Mouse (Mus musculus): Measurements from ENCODE around the gene Cadps.

Gene Cadps

DNA sequence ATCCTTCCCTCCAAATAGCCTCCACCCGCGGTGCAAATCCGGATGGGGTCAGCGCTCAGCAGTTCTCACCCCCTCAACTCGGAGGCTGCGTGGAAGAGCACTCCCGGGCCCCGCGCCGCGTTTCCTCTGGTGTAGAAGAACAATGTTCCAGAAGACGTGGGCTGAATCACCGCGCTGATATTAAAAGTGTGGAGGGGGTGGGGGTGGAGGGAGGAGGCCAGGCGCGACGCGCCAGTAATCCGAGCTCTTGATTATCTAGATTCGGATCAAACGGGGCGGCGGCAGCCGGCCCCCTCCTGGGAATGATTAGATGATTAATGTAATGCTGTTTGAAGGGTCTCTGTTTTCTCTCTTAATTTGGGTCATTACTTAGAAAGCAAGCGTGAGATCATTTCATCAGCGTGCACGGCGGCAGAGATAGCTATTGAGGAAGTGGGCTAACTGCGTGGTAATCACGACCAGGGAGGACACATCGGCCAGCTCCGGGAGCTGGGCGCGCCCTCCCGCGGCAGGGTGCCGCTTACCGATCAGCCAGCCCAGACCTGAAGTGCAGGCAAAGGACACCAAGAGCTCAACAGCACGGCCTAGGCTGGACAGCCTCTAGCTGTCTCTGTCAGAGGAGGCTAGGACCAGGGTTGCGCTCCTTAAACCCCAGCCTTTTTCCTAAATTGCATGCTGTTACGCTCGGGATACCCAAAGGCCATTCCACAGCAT lies 481.6 kb downstream of the Cadps start:
- DNase-seq (ENCODE audit: low read depth, low spot score): no peak

DNA sequence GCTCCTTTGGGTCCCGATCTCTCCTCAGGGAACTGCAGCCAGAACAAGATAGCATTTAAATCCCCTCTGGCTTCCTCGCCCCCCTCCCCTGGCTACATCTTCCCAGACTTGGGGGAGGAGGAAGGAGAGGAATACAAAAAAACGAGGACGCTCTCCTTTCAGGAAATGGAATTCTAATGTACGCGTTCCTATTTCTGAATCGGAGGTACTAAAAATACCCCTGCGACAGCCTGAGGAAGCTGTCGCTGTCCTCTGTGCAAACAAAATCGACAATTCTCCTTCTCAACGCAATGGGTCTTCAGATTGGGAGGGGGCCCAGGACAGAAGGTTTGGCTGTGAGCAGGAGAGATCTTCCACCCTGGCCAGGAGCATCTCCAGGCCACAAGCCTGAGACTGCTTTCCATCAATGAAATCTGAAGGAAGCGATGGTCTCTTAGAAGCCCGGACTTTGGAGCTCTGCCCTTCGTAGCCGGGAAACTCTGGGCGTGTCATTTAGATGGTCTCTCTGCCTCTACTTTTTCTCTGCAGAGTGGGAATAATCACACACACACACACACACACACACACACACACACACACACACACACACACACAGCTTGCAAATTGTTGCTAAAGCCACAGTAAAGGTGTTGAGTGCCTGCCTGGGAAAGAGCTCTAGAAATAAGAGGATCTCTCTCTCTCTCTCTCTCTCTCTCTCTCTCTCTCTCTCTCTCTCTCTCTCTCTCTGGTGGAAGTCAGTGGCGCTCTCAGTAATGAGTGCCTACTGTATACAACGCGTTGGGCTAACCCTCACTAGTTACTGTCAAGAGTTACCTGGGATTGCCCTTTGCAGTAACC lies 482.4 kb downstream of the Cadps start:
- no peak for DNase-seq (ENCODE audit: low read depth, low spot score)

DNA sequence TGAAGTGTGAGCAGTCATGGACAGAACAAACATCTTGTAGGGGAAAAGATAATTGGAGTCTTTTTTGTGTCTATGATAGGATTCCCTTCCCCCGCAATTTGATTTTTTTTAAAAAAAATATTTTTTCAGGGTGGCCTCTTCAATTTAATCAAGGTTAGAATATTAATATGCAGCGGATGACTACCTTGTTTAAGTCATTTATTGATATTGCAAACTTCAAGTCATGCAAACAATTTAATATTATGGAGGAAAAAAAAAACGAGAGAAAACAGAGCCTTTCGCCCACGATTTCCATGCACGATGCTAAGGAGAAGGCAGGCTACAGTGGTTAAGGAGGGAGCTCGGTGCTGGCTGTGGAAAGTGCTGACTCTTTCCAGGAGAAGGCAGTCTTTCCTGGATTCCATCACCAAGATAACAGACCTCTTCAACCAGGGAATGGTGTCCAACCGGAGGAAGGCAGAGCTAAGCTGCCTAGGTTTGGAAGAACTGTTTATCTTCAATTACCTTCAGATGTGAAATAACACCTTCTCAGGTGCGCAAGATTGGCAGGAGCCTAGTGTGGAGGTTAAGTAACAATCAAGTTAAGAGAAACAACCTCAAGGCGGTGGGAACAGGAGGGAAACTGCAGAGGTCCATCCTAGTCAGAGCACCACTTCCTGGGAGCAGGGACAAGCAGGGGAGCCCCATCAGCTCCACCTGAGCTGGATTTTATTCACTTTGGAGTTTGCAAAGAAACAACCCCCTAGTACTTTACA lies 483.9 kb downstream of the Cadps start:
- DNase-seq (ENCODE audit: low read depth, low spot score): no peak

DNA sequence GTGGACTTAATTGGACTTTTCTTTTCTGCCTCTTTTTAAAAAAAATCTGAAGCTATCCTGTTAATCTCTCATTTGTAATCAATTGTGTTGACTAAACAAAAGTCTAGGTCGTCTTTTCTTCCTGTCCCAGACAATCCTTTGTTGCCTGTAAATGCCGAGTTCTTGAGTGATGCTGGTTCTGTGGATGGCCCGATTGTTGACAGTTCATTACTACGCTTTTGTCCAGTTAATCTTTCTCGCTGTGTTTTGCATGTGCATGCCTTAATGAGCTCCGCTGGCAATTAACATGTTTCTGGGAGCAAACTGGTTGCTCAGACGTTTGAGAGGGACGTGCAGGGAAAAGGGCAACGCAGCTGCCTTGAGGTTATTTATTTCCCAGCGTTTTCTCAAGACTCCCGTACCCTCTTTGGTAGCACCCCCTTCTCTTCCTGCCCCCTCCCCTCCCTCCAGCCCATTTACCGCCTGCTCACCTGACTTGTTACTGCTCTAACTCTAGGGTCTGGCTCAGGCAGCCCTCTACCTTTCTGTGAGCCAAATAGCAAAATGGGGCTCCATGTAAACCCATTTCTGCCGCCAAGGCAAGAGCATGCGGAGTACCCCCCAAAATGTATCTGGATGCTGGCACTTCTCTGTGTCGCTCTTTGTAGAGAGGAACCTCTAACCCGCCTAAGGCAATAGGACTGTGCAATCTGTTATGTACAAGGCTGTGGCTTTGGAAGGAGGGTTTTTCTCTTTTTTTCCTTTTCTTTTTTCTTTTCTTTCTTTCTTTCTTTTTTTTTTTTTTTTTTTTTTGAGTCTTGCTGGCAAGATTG lies 484.7 kb downstream of the Cadps start:
- no peak for DNase-seq (ENCODE audit: low read depth, low spot score)

DNA sequence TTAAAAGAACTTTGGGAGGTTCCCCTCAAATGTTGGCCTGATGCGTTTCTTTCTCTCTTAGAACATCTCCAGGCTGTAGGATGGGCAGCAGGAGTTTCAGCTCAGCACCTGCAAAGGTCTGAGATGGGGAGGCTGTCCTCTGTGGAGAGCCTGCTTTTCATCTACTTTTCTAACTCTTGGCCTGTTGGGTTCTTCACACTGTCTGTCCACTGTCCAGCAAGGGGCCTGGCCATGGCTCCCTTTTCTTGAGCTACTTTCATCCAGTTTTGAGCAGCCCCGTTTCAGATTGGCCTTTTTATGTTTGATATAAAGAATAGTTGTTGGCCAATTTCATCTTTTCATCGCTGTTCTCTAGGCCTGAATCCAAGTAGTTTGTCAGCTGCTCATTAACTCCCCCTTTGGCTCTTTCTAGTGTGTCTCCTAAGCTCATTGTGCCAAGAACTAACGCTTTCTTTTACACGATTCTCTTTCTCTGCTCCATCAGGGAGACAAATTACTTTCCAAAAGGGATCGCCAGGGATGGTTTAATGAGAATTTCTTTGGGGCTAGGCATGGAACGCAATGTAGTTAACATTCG lies 485.4 kb downstream of the Cadps start:
- DNase-seq (ENCODE audit: low read depth, low spot score): no peak

DNA sequence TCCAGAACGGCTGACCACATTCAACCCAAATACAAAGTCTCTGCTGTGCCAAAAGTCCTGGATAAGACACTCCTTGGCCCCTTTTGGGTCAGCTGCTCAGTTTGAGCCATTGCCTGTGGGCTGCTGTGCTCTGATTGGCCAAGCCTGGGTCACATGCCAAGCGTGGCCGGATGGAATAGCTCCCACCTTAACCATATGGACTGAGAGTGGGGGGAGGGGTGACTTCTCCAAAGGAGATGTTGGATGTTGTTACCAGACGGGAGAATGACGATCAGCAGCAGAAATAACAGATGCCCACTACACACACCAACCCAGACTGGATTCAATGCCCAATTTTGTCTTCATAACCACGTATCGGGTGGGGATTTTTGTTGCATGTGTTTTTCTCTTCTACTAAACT lies 488.0 kb downstream of the Cadps start:
- no peak for DNase-seq (ENCODE audit: low read depth, low spot score)

DNA sequence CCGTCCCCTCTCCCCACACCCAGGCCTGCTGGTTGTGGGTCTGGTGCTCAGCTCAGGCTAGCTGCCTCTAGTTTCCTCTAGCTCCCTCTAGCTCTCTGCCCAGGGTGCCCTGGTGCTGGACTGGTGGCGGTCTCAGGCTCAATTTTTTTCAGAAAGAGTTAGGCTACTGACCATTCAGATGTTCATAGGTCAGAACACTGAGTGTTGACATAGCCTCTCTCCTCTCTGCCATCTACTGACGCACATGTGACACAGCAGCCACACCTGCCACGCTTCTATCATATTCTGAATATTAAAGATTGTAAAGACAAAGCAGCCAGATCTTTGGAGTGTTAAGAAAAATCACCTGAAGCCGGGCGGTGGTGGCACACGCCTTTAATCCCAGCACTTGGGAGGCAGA lies 489.3 kb downstream of the Cadps start:
- DNase-seq (ENCODE audit: low read depth, low spot score): no peak

Data from embryo, embryonic 11.5 days (tissue).